Mouse (Mus musculus) macrophage (primary cell): ENCODE results near the gene Zcwpw1. TPM values are rescaled to one million over a fixed set of nuclear protein-coding genes. Genes with fewer than 3 reads are reported as not detected.
A peak's percentile ranks its signal among the peaks of the same experiment; 100 is the strongest.
"Not testable (repeated sequence)": the region's sequence is repeated elsewhere in the genome, so short reads cannot be mapped to it uniquely, and the experiment has no call there.

ENCODE experiments used
- H3K27ac ChIP-seq: fragments of 350-480 bp; formaldehyde crosslinking; 2 replicates; pipeline ENCODE4 v1.9.0; 2021
- H3K36me3 ChIP-seq: fragments of 350-480 bp; formaldehyde crosslinking; 2 replicates; pipeline ENCODE4 v1.9.0; 2021; ENCODE audit errors: inconsistent target
- H3K4me3 ChIP-seq: fragments of 350-480 bp; formaldehyde crosslinking; 2 replicates; pipeline ENCODE4 v1.9.0; 2021; ENCODE audit errors: inconsistent target
- H3K79me2 ChIP-seq: fragments of 350-480 bp; formaldehyde crosslinking; 2 replicates; pipeline ENCODE4 v1.9.0; 2021; ENCODE audit errors: inconsistent target
- WGBS: methylation state at CpG from one replicate; pipeline ENCODE4 v1.1.7; 2026; ENCODE audit warnings: inconsistent platforms; ENCODE audit not compliant: missing documents; 5-methylcytosine and 5-hydroxymethylcytosine counted together
- polyA plus RNA-seq: library from polyadenylated mRNA; stranded (reverse); fragments of 250-400 nt; gene quantifications from 3 replicates; pipeline ENCODE4 v1.2.4, GENCODE M21; 2018; ENCODE audit warnings: inconsistent platforms

Gene Zcwpw1
- polyA plus RNA-seq, 1 experiment from 2014 or later, result 2.8 TPM

GRCm38 (mm10) chr5:137868600-137868999 is 81.0 kb downstream of the Zcwpw1 start:
- no CpG with 5 or more reads among the region's 2 CpGs for WGBS
- H3K36me3 ChIP-seq, H3K4me3 ChIP-seq, H3K27ac ChIP-seq, H3K79me2 ChIP-seq: not testable (repeated sequence)

DNA sequence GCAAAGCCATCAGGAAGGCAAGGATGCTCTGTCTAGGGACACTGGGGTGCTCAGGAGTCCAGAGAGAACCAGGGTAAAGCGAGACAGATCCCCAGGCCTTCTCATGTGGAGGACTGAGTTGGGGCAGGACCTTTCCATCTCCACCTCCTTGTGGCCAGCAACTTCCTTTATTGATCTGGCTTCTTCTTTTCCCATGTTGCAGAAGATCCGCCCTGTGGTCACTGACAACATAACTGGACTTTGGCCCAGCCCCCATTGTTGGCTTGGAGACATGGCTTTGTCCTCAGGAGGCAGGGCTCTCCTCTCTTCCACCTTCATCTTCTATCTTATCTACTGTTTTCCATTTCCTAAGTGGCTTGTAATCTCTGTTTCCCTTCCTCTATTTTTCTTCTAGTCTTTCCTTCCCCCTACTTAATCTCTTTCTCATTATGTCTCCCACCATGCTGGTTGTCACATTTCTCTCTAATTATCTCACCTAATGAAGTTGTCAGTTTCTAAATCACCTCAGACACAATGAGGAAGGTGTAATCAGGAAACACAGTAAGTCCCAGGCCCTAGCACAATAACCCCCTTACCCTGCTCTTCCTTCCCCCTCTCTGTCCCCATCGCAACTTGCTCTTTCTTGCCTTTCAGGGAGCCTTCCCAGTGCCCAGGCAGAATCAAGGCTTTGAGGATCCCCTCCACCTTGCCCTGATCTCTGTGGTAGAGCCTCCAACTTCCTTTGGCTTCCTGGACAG is 84.2 kb downstream of the Zcwpw1 start, which contains the start of gene Pilrb2:
TSS of gene Pilrb2 (minus strand) at position 172 of the 737 bp plus-strand sequence.
- H3K27ac ChIP-seq, result peak within 1 kb of the TSS; percentile 65
- 33% methylated on average over 2 of the region's 3 CpGs for WGBS
- not testable (repeated sequence) for H3K36me3 ChIP-seq, H3K79me2 ChIP-seq
- H3K4me3 ChIP-seq, result peak within 1 kb of the TSS; percentile 9; the same call in 1 of the 2 replicates

Other genes starting within 250 kb of the Zcwpw1 start
- gene Actl6b, start 234.3 kb upstream of the Zcwpw1 start, polyA plus RNA-seq, result not detected in 3 replicates
- gene Tfr2, start 218.0 kb upstream of the Zcwpw1 start, polyA plus RNA-seq, result 0.14 to 0.17 TPM in 2 of 3 replicates, not detected in the other
- 35.3 to 72.3 TPM (median 54.2 TPM) in 3 replicates for gene Mospd3, start 186.7 kb upstream of the Zcwpw1 start, polyA plus RNA-seq
- 0.41 to 0.44 TPM in 2 of 3 replicates, not detected in the other for gene Pcolce, start 174.0 kb upstream of the Zcwpw1 start, polyA plus RNA-seq
- gene Fbxo24, start 158.8 kb upstream of the Zcwpw1 start, polyA plus RNA-seq, result 0.09 TPM in 1 of 3 replicates, not detected in the others
- 51.6 to 108 TPM (median 60.3 TPM) in 3 replicates for gene Lrch4, start 158.7 kb upstream of the Zcwpw1 start, polyA plus RNA-seq
- 4.9 to 17.8 TPM (median 5.5 TPM) in 3 replicates for gene Gm20605, start 158.6 kb upstream of the Zcwpw1 start, polyA plus RNA-seq
- gene Sap25, start 146.5 kb upstream of the Zcwpw1 start, polyA plus RNA-seq, result 5.2 to 25.3 TPM (median 10.5 TPM) in 3 replicates
- gene Irs3, start 142.1 kb upstream of the Zcwpw1 start, polyA plus RNA-seq, result 0.09 TPM in 1 of 3 replicates, not detected in the others
- gene Agfg2, start 103.1 kb upstream of the Zcwpw1 start, polyA plus RNA-seq, result 12.1 to 28.4 TPM (median 17.8 TPM) in 3 replicates
- 0.07 to 0.23 TPM (median 0.21 TPM) in 3 replicates for gene Nyap1, start 46.2 kb upstream of the Zcwpw1 start, polyA plus RNA-seq
- 84.4 to 112 TPM (median 101 TPM) in 3 replicates for gene Tsc22d4, start 42.1 kb upstream of the Zcwpw1 start, polyA plus RNA-seq
- 2.7 to 25.9 TPM (median 20.7 TPM) in 3 replicates for gene Ppp1r35, start 8.9 kb upstream of the Zcwpw1 start, polyA plus RNA-seq
- gene Mepce, start 143 bp upstream of the Zcwpw1 start, polyA plus RNA-seq, result 23.9 to 28.3 TPM (median 26.6 TPM) in 3 replicates
- gene Pilra, start 48.5 kb downstream of the Zcwpw1 start, polyA plus RNA-seq, result 5.9 to 17.4 TPM (median 7.6 TPM) in 3 replicates
- gene Pilrb1, start 70.3 kb downstream of the Zcwpw1 start, polyA plus RNA-seq, result 7.2 to 9.0 TPM (median 7.9 TPM) in 3 replicates
- gene Pilrb2, start 84.0 kb downstream of the Zcwpw1 start, polyA plus RNA-seq, result 12.2 to 15.9 TPM (median 14.4 TPM) in 3 replicates
- gene Cyp3a13, start 133.8 kb downstream of the Zcwpw1 start, polyA plus RNA-seq, result not detected in 3 replicates
- gene Gjc3, start 175.3 kb downstream of the Zcwpw1 start, polyA plus RNA-seq, result not detected in 3 replicates
- not detected in 3 replicates for gene Azgp1, start 193.7 kb downstream of the Zcwpw1 start, polyA plus RNA-seq
- not detected in 3 replicates for gene Smok3a, start 233.5 kb downstream of the Zcwpw1 start, polyA plus RNA-seq
- gene Smok3b, start 233.6 kb downstream of the Zcwpw1 start, polyA plus RNA-seq, result not detected in 3 replicates